Mouse (Mus musculus): ENCODE data around the gene Itpkb.

Gene Itpkb

GRCm38 (mm10) chr1:180422076-180422828 lies 92.0 kb downstream of the Itpkb start:
- DNase-seq, result peak; percentile 32 to 67

- DNase-seq, result peak in 1 of 2 experiments; percentile 46
Measured at GRCm38 (mm10) chr1:180423008-180423639, 92.8 kb downstream of the Itpkb start.

GRCm38 (mm10) chr1:180423931-180424330 lies 93.6 kb downstream of the Itpkb start:
- no peak for DNase-seq

GRCm38 (mm10) chr1:180426405-180426804 lies 96.1 kb downstream of the Itpkb start:
- no peak for DNase-seq

GRCm38 (mm10) chr1:180427685-180428084 lies 97.4 kb downstream of the Itpkb start:
- no peak for DNase-seq

GRCm38 (mm10) chr1:180428101-180428712 lies 97.9 kb downstream of the Itpkb start:
- DNase-seq, result peak in 1 of 2 experiments; percentile 57

- no peak for DNase-seq
Measured at GRCm38 (mm10) chr1:180428871-180429270, 98.6 kb downstream of the Itpkb start.

- no peak for DNase-seq
Measured at GRCm38 (mm10) chr1:180429819-180430218, 99.5 kb downstream of the Itpkb start.

- DNase-seq, result peak; percentile 51 to 62
Measured at GRCm38 (mm10) chr1:180431833-180432232, 101.5 kb downstream of the Itpkb start.

GRCm38 (mm10) chr1:180433098-180433538 lies 102.8 kb downstream of the Itpkb start:
- no peak for DNase-seq

GRCm38 (mm10) chr1:180433796-180434566 lies 103.7 kb downstream of the Itpkb start:
- DNase-seq, result no peak

GRCm38 (mm10) chr1:180434925-180435324 lies 104.6 kb downstream of the Itpkb start:
- no peak for DNase-seq

- no peak for DNase-seq
Measured at GRCm38 (mm10) chr1:180439496-180439895, 109.2 kb downstream of the Itpkb start.

GRCm38 (mm10) chr1:180444411-180444810 lies 114.1 kb downstream of the Itpkb start:
- DNase-seq, result no peak

- no peak for DNase-seq
Measured at GRCm38 (mm10) chr1:180449641-180450040, 119.4 kb downstream of the Itpkb start.

- DNase-seq, result no peak
Measured at GRCm38 (mm10) chr1:180458274-180458673, 128.0 kb downstream of the Itpkb start.

GRCm38 (mm10) chr1:180458680-180459079 lies 128.4 kb downstream of the Itpkb start:
- DNase-seq, result no peak

GRCm38 (mm10) chr1:180460721-180461120 lies 130.4 kb downstream of the Itpkb start:
- no peak for DNase-seq

GRCm38 (mm10) chr1:180462396-180462795 lies 132.1 kb downstream of the Itpkb start:
- DNase-seq, result no peak

- DNase-seq, result no peak
Measured at GRCm38 (mm10) chr1:180462983-180463475, 132.7 kb downstream of the Itpkb start.

GRCm38 (mm10) chr1:180464357-180464756 lies 134.1 kb downstream of the Itpkb start:
- no peak for DNase-seq

GRCm38 (mm10) chr1:180465620-180466019 lies 135.3 kb downstream of the Itpkb start:
- DNase-seq, result no peak

GRCm38 (mm10) chr1:180468004-180468403 lies 137.7 kb downstream of the Itpkb start:
- DNase-seq, result no peak

Data from spleen, adult 18-20 months (tissue).